ENCODE assay signal across 13 mouse cellular contexts in genomic region chr6:7199046-7199599, GRCm38 (mm10).
"Had no signal": no experiment of that assay in that cellular context is flagged by ENCODE, and none has a peak within 500 bp of the region (broad histone marks: within the 10 kb centered on the region; RNA-seq: fewer than 3 reads in every experiment).

No protein-coding gene starts in this region.

- H3K27me3 ChIP-seq: liver, embryonic 13.5 days; neural tube, embryonic 12.5 days; neural tube, embryonic 15.5 days had no signal

- H3K27ac ChIP-seq: kidney, postnatal 0 days; layer of hippocampus, adult 2 months; liver, embryonic 13.5 days; neural tube, embryonic 12.5 days; neural tube, embryonic 15.5 days had no signal

- H3K4me1 ChIP-seq: liver, embryonic 13.5 days; neural tube, embryonic 12.5 days; neural tube, embryonic 15.5 days had no signal

- H3K36me3 ChIP-seq: liver, embryonic 13.5 days; neural tube, embryonic 12.5 days; neural tube, embryonic 15.5 days had no signal

- H3K4me3 ChIP-seq: layer of hippocampus, adult 2 months; liver, embryonic 13.5 days; neural tube, embryonic 12.5 days; neural tube, embryonic 15.5 days had no signal

- H3K9me3 ChIP-seq: liver, embryonic 13.5 days; neural tube, embryonic 12.5 days; neural tube, embryonic 15.5 days had no signal

- H3K9ac ChIP-seq: liver, embryonic 13.5 days; neural tube, embryonic 12.5 days; neural tube, embryonic 15.5 days had no signal

- H3K4me2 ChIP-seq: liver, embryonic 13.5 days; neural tube, embryonic 12.5 days; neural tube, embryonic 15.5 days had no signal

- DNase-seq: kidney, adult 18-20 months; kidney, postnatal 25 days; layer of hippocampus, adult 9-11 months; liver, embryonic 13.5 days; lung, adult 2 months; lung, postnatal 14 days; lung, postnatal 4 days; thymus, adult 18-20 months; thymus, postnatal 36 days had no signal
